Mouse (Mus musculus) heart, embryonic 15.5 days (tissue): ENCODE measurements around the gene Tspoap1. TPM values are rescaled to one million over a fixed set of nuclear protein-coding genes. Genes with fewer than 3 reads are reported as not detected.

Source experiments
- ATAC-seq: fragments of 200-750 bp; cut with Nextera tagmentation; replicated peaks from 2 replicates; pipeline ENCODE4 v1.8.0; 2017; ENCODE audit warnings: low read depth, moderate TSS enrichment; ENCODE audit not compliant: insufficient number of reproducible peaks, insufficient read depth, low FRiP score
- H3K27ac ChIP-seq: fragments of 300-500 bp; sonication (generic); 2 replicates; pipeline ENCODE4 v1.5.1; 2015; ENCODE audit warnings: mild to moderate bottlenecking, inconsistent platforms
- H3K27me3 ChIP-seq: fragments of 300-500 bp; sonication (generic); 2 replicates; pipeline ENCODE4 v1.6.1; 2015; ENCODE audit warnings: inconsistent platforms
- H3K36me3 ChIP-seq: fragments of 300-500 bp; sonication (generic); 2 replicates; pipeline ENCODE4 v1.6.1; 2015; ENCODE audit warnings: mild to moderate bottlenecking, inconsistent platforms
- H3K4me1 ChIP-seq: fragments of 300-500 bp; sonication (generic); replicated peaks from 2 replicates; pipeline ENCODE4 v1.6.1; 2015; ENCODE audit warnings: inconsistent platforms
- H3K4me2 ChIP-seq: fragments of 300-500 bp; sonication (generic); 2 replicates; pipeline ENCODE4 v1.6.1; 2015; ENCODE audit warnings: inconsistent platforms, mild to moderate bottlenecking, moderate library complexity
- H3K4me3 ChIP-seq: fragments of 300-500 bp; sonication (generic); 2 replicates; pipeline ENCODE4 v1.5.1; 2015; ENCODE audit warnings: mild to moderate bottlenecking, inconsistent platforms
- H3K9ac ChIP-seq: fragments of 300-500 bp; sonication (generic); 2 replicates; pipeline ENCODE4 v1.6.1; 2015; ENCODE audit warnings: mild to moderate bottlenecking, inconsistent platforms
- H3K9me3 ChIP-seq: fragments of 300-500 bp; sonication (generic); replicated peaks from 2 replicates; pipeline ENCODE4 v1.6.1; 2016; ENCODE audit warnings: inconsistent platforms
- WGBS: fragments of 180-500 bp; shearing (Covaris S2); methylation state at CpG from one replicate; pipeline ENCODE4 v1.1.7; 2015; ENCODE audit warnings: mixed read lengths; 5-methylcytosine and 5-hydroxymethylcytosine counted together
- polyA plus RNA-seq: library from polyadenylated mRNA; unstranded; fragments of >200 nt; fragmentation: Nextera tagmentation; extraction: Ambion mirVana; gene quantifications from 2 replicates; pipeline ENCODE4 v1.2.1, GENCODE M21; 2015

Gene Tspoap1
- polyA plus RNA-seq, 1 experiment from 2014 or later: 0.24 TPM

GRCm38 (mm10) chr11:87728850-87729592, 31.3 kb upstream of the Tspoap1 start:
- Histone ChIP-seq H3K27ac (no peak overlapping the region), H3K27me3 (no peaks in the 10 kb centered on the region), H3K36me3 (no peaks in the 10 kb centered on the region), H3K4me2 (no peak overlapping the region), H3K4me1 (peaks cover 18% of the 10 kb centered on the region), H3K9ac (no peak overlapping the region), H3K9me3 (no peaks in the 10 kb centered on the region), H3K4me3 (no peak overlapping the region)
- WGBS: 61% methylated on average over 18 of the region's 18 CpGs
- no peak for ATAC-seq

DNA sequence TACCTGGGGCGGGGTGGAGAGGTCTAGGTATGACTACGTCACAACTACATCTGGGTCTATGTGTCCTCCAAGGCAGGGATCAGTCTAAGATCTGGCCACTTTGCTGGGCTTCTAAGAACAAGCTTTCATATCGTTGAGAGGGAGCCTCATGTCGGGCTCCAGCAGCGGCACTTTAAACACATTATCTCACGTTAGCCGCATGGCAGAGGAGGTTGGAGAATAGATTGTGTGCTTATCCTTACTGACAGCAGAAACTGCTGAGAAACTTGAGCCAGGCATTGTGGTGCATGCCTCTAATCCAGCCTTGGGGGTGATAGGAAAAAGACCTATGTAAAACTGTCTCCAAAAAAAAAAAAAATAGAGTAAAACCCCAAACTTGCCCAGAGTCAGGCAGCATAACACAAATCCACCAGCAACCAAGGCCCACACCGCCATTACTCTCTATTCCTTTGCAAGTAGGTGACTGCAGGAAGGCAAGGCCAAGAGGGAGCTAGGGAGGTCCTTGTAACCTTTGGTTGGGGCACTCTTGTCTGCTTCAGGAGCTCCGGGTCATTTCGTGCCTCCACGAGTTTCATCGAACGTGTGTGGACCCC, 30.7 kb upstream of the Tspoap1 start:
- Histone ChIP-seq H3K9ac (no peak overlapping the region), H3K4me2 (no peak overlapping the region), H3K4me1 (peaks cover 18% of the 10 kb centered on the region), H3K9me3 (no peaks in the 10 kb centered on the region), H3K36me3 (no peaks in the 10 kb centered on the region), H3K27me3 (no peaks in the 10 kb centered on the region), H3K27ac (no peak overlapping the region), H3K4me3 (no peak overlapping the region)
- ATAC-seq: no peak
- 59% methylated on average over 13 of the region's 13 CpGs for WGBS

GRCm38 (mm10) chr11:87730652-87731310, 29.6 kb upstream of the Tspoap1 start:
- H3K9me3 ChIP-seq: no peaks in the 10 kb centered on the region
- H3K27ac ChIP-seq: no peak overlapping the region
- H3K27me3 ChIP-seq: no peaks in the 10 kb centered on the region
- H3K4me2 ChIP-seq: no peak overlapping the region
- H3K36me3 ChIP-seq: no peaks in the 10 kb centered on the region
- H3K9ac ChIP-seq: no peak overlapping the region
- peaks cover 15% of the 10 kb centered on the region for H3K4me1 ChIP-seq
- WGBS: 72% methylated on average over 10 of the region's 10 CpGs
- ATAC-seq: no peak
- no peak overlapping the region for H3K4me3 ChIP-seq

DNA sequence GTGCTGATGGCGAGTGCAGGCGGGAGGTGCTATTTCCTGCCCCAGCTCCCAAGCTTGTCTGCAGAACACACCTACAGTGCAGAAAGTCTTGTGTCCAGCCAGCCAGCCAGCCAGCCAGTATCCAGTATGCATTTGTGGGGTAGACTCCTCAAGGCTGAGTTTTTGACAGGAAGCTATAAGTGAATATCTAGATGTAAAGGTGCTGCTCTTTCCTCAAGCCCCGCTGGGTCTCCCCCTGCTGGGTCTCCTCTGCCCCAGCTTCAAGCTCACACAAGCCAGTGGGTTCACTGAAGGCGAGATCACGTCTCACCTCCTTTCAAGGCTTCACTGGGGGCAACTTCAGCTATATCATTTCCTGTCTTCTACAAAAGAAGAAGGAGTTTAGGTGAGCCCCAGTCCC, 26.0 kb upstream of the Tspoap1 start:
- WGBS: 53% methylated on average over 5 of the region's 5 CpGs
- ATAC-seq: no peak
- H3K27me3 ChIP-seq: no peaks in the 10 kb centered on the region
- H3K4me2 ChIP-seq: peak overlapping the region; percentile 52
- peak overlapping the region; percentile 20 for H3K4me3 ChIP-seq
- H3K4me1 ChIP-seq: peaks cover 15% of the 10 kb centered on the region
- no peak overlapping the region for H3K27ac ChIP-seq
- H3K36me3 ChIP-seq: peaks cover 3% of the 10 kb centered on the region; the same call in 1 of the 2 replicates
- no peak overlapping the region for H3K9ac ChIP-seq
- H3K9me3 ChIP-seq: no peaks in the 10 kb centered on the region

DNA sequence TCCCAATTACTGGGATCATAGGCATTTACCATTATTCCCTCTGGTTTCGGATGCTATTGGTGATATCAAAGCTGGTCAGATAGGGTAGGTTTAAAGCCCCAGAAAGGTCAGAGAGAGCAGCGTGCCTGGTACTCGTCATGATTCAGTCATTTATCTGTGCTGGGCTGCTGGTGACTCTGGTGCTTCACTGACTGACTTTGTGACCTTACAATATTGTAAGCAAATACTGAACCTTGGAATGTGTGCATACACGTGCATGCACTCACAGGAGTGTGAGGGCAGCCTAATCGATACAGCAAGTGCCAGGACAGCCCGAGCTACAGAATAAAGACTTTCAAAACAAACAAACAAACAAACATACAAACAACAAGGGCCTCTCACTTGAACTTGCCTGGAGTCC, 24.6 kb upstream of the Tspoap1 start:
- no peak overlapping the region; the same call in 1 of the 2 replicates for H3K9ac ChIP-seq

GRCm38 (mm10) chr11:87736647-87737134, 23.6 kb upstream of the Tspoap1 start:
- H3K9me3 ChIP-seq: no peaks in the 10 kb centered on the region
- peak overlapping the region; percentile 96 for H3K4me3 ChIP-seq
- peak overlapping the region; percentile 81 for H3K4me2 ChIP-seq
- H3K36me3 ChIP-seq: peaks cover 25% of the 10 kb centered on the region
- H3K9ac ChIP-seq: peak overlapping the region; percentile 61
- H3K27me3 ChIP-seq: no peaks in the 10 kb centered on the region
- H3K4me1 ChIP-seq: peaks cover 15% of the 10 kb centered on the region
- 1% methylated on average over 31 of the region's 31 CpGs for WGBS
- ATAC-seq: peak; percentile 56; the same call in 1 of the 2 replicates
- peak overlapping the region; percentile 88 for H3K27ac ChIP-seq

More for the DNA sequence above, 24.6 kb upstream of the Tspoap1 start:
- peaks cover 16% of the 10 kb centered on the region for H3K36me3 ChIP-seq
- no peak overlapping the region for H3K4me3 ChIP-seq
- peaks cover 15% of the 10 kb centered on the region for H3K4me1 ChIP-seq
- H3K27me3 ChIP-seq: no peaks in the 10 kb centered on the region
- WGBS: 63% methylated on average over 6 of the region's 6 CpGs
- H3K27ac ChIP-seq: peak overlapping the region; percentile 88
- no peak for ATAC-seq
- H3K4me2 ChIP-seq: no peak overlapping the region
- H3K9me3 ChIP-seq: no peaks in the 10 kb centered on the region

DNA sequence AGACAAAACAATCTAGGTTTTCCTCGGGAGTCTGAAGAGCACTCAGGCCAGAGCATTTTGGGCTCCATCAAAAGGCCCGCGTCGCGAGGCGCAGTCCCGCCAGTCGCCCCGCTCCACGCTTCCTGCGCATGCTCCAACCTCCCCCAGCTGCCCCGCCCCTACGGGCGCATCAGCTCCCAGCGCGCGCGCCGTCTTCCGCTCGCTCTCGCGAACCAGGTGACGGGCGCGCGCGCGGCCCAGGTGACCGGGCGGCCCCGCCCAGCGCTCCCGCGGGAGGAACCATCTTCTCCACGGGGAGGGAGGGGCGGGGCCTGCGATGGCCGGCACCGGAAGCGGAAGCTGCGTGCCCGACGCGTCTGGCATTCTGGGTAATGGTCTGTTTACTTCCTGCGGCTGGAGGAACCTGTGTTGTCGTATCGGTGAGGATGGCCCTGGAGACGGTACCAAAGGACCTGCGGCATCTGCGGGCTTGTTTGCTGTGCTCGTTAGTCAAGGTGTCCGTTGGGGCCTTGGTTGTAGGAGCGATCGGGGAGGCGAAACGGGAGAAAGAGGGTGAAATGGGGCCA, 23.1 kb upstream of the Tspoap1 start, which contains the start of gene Supt4a:
Gene Supt4a, plus strand, starts transcription at position 378 of the 566 bp plus-strand sequence.
- H3K4me2 ChIP-seq: peak within 1 kb of the TSS; percentile 81

GRCm38 (mm10) chr11:87743691-87744090, 16.6 kb upstream of the Tspoap1 start:
- Histone ChIP-seq H3K27ac (no peak overlapping the region), H3K4me1 (no peaks in the 10 kb centered on the region), H3K36me3 (peaks cover 43% of the 10 kb centered on the region), H3K9ac (no peak overlapping the region), H3K27me3 (no peaks in the 10 kb centered on the region), H3K4me3 (no peak overlapping the region), H3K9me3 (no peaks in the 10 kb centered on the region), H3K4me2 (no peak overlapping the region)
- ATAC-seq: no peak
- 84% methylated on average over 3 of the region's 3 CpGs for WGBS

More for the DNA sequence above, 23.1 kb upstream of the Tspoap1 start, which contains the start of gene Supt4a:
- Histone ChIP-seq H3K4me1 (peaks cover 15% of the 10 kb centered on the region), H3K4me3 (peak within 1 kb of the TSS; percentile 96), H3K9me3 (no peaks in the 10 kb centered on the region), H3K27me3 (no peaks in the 10 kb centered on the region), H3K36me3 (peaks cover 26% of the 10 kb centered on the region), H3K9ac (peak within 1 kb of the TSS; percentile 89), H3K27ac (peak within 1 kb of the TSS; percentile 88)
- ATAC-seq: peak; percentile 94
- under 1% methylated on average over 57 of the region's 57 CpGs for WGBS

GRCm38 (mm10) chr11:87744964-87745363, 15.4 kb upstream of the Tspoap1 start:
- peaks cover 34% of the 10 kb centered on the region for H3K36me3 ChIP-seq
- H3K4me2 ChIP-seq: no peak overlapping the region
- peak overlapping the region; percentile 20; the same call in 1 of the 2 replicates for H3K27ac ChIP-seq
- 75% methylated on average over 4 of the region's 4 CpGs for WGBS
- no peak overlapping the region for H3K9ac ChIP-seq
- peaks cover 5% of the 10 kb centered on the region; the same call in 1 of the 2 replicates for H3K27me3 ChIP-seq
- H3K4me3 ChIP-seq: no peak overlapping the region
- no peak for ATAC-seq
- H3K9me3 ChIP-seq: no peaks in the 10 kb centered on the region
- no peaks in the 10 kb centered on the region for H3K4me1 ChIP-seq

DNA sequence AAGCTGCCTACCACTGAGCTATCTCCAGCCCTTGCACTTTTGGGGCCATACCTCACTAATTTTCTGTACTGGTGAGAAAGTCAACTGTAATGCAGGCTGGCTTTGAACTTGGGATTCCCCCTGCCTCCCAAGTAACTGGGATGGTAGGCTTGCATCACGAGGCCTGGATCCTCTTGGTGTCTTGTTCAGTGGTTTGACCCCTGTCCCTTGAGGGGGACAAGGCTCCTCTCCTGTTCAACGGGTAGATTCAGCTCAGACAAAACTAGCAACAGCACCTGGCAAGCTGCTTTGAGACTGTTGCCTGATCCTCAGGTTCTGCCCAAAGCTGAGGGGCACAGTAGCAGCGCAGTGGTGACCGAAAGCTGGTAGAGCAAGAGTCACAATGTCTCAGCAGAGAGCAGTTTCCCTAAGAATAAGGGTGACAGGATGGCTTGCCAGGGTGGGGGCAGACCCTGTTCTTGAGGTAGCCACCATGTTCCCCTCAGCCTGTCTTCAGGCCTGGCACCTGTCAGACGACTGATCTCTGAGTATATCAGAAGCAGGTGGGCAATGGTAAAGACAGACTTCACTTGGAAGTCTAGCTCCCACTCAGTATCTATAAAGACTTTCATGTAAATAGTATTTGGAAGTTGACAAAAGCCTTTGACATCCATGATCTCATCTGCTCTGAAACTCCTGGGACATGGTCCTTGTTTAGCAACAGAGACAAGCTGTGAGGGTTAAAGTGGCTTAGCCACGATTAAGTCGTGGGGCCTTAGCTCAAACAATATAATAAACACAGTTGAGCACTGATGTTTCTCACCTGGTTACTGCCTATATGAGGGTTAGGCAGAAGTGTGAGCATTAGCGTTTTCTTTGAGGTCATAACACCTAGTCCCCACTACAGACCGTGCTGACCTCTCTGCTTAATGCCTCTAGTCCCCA, 14.4 kb upstream of the Tspoap1 start:
- no peaks in the 10 kb centered on the region for H3K9me3 ChIP-seq
- 72% methylated on average over 9 of the region's 9 CpGs for WGBS
- H3K4me3 ChIP-seq: no peak overlapping the region
- no peak for ATAC-seq
- peaks cover 25% of the 10 kb centered on the region for H3K36me3 ChIP-seq
- H3K4me2 ChIP-seq: no peak overlapping the region
- peaks cover 5% of the 10 kb centered on the region for H3K27me3 ChIP-seq
- H3K9ac ChIP-seq: no peak overlapping the region
- H3K27ac ChIP-seq: peak overlapping the region; percentile 20; the same call in 1 of the 2 replicates
- no peaks in the 10 kb centered on the region for H3K4me1 ChIP-seq
